Mouse (Mus musculus) spleen, postnatal 36 days (tissue): ENCODE measurements around the gene Atcay.
"Not testable (repeated sequence)": the region's sequence is repeated elsewhere in the genome, so short reads cannot be mapped to it uniquely, and the experiment has no call there.

Experiments used
- DNase-seq, 2 experiments: peaks; one replicate each; pipeline ENCODE4 v3.0.0; 2022; ENCODE audit warnings: low spot score in 2 of 2, mixed read lengths in 1 of 2

Gene Atcay

GRCm38 (mm10) chr10:81242021-81242420 is 11.4 kb upstream of the Atcay start:
- DNase-seq, result no peak

- peak; percentile 32 to 44 for DNase-seq
These were observed 10.2 kb upstream of the Atcay start for GRCm38 (mm10) chr10:81240876-81241275.

GRCm38 (mm10) chr10:81238618-81239017 is 8.0 kb upstream of the Atcay start:
- no peak for DNase-seq

- DNase-seq, result no peak
These were observed 6.0 kb upstream of the Atcay start for GRCm38 (mm10) chr10:81236471-81237268.

GRCm38 (mm10) chr10:81234206-81234605 is 3.6 kb upstream of the Atcay start:
- no peak for DNase-seq

- no peak for DNase-seq
These were observed 2.6 kb upstream of the Atcay start for GRCm38 (mm10) chr10:81233226-81233585.

- DNase-seq, result peak; percentile 90 to 93
These were observed 2.1 kb upstream of the Atcay start, which contains the start of gene Zfr2 for GRCm38 (mm10) chr10:81232580-81233225. Gene Zfr2, plus strand, starts transcription at chr10:81233155.

- no peak for DNase-seq
These were observed 803 bp upstream of the Atcay start for GRCm38 (mm10) chr10:81231436-81231835.

- no peak for DNase-seq
These were observed 747 bp downstream of the Atcay start for GRCm38 (mm10) chr10:81229735-81230437.

- not testable (repeated sequence) for DNase-seq
These were observed 6.9 kb downstream of the Atcay start for GRCm38 (mm10) chr10:81223731-81224130.

- peak; percentile 21 to 35 for DNase-seq
These were observed 9.1 kb downstream of the Atcay start for GRCm38 (mm10) chr10:81221402-81222015.

- peak; percentile 65 to 68 for DNase-seq
These were observed 12.7 kb downstream of the Atcay start for GRCm38 (mm10) chr10:81217964-81218363.

GRCm38 (mm10) chr10:81217267-81217666 is 13.4 kb downstream of the Atcay start:
- not testable (repeated sequence) for DNase-seq

GRCm38 (mm10) chr10:81216810-81217209 is 13.8 kb downstream of the Atcay start:
- no peak for DNase-seq

- DNase-seq, result no peak
These were observed 14.4 kb downstream of the Atcay start for GRCm38 (mm10) chr10:81216260-81216659.

- no peak for DNase-seq
These were observed 20.5 kb downstream of the Atcay start for GRCm38 (mm10) chr10:81210154-81210553.

- no peak for DNase-seq
These were observed 26.5 kb downstream of the Atcay start for GRCm38 (mm10) chr10:81204137-81204536.

GRCm38 (mm10) chr10:81202978-81203720 is 27.5 kb downstream of the Atcay start:
- no peak for DNase-seq

GRCm38 (mm10) chr10:81201807-81202758 is 28.6 kb downstream of the Atcay start, which contains the start of gene Nmrk2:
Gene Nmrk2, minus strand, starts transcription at chr10:81202051.
- no peak for DNase-seq
